Mouse (Mus musculus): Measurements from ENCODE around the gene Rbm12.

- TF ChIP-seq CTCF (IDR thresholded peaks at IDR 0.05; ENCODE audit: insufficient read depth, low read depth, low read length) (no peak), POLR2A (IDR thresholded peaks at IDR 0.05; ENCODE audit: insufficient read depth, low read depth, low read length) (no peak)
Observed at GRCm38 (mm10) chr2:156142820-156143219, 31.0 kb upstream of the Rbm12 start.
